Mouse (Mus musculus) layer of hippocampus, adult 2 months (tissue): Measurements from ENCODE around the gene A830018L16Rik. TPM values are rescaled to one million over a fixed set of nuclear protein-coding genes. Genes with fewer than 3 reads are reported as not detected.
"Not testable (repeated sequence)": the region's sequence is repeated elsewhere in the genome, so short reads cannot be mapped to it uniquely, and the experiment has no call there.

Experiments used
- DNase-seq, 2 experiments: peaks; one replicate each; pipeline ENCODE4 v3.0.0; 2022; ENCODE audit warnings: low spot score in 2 of 2
- H3K27ac ChIP-seq: fragments of 200-600 bp; 2 replicates; pipeline ENCODE4 v1.8.1; 2022
- H3K4me3 ChIP-seq: fragments of 200-600 bp; 2 replicates; pipeline ENCODE4 v1.8.1; 2022; ENCODE audit warnings: mild to moderate bottlenecking
- CTCF ChIP-seq: fragments of 200-600 bp; conservative IDR thresholded peaks from 2 replicates; pipeline ENCODE4 v1.8.1; 2022; ENCODE audit warnings: antibody characterized with exemption, mild to moderate bottlenecking, moderate library complexity
- total RNA-seq, 2 experiments: library from RNA; stranded (reverse); gene quantifications; 2 replicates each; pipeline ENCODE4 v1.2.3; 2021

Gene A830018L16Rik
- total RNA-seq, 2 experiments from 2014 or later, result 116 to 123 TPM

- DNase-seq, result no peak
These were observed 545.7 kb downstream of the A830018L16Rik start for GRCm38 (mm10) chr1:11959421-11960206.

GRCm38 (mm10) chr1:11982590-11983136, 568.8 kb downstream of the A830018L16Rik start:
- TF ChIP-seq CTCF, result no peak
- Histone ChIP-seq H3K4me3 (no peak overlapping the region), H3K27ac (no peak overlapping the region)
- no peak for DNase-seq

More at GRCm38 (mm10) chr1:11959421-11960206, 545.7 kb downstream of the A830018L16Rik start:
- TF ChIP-seq CTCF, result no peak
- Histone ChIP-seq H3K4me3 (no peak overlapping the region), H3K27ac (no peak overlapping the region)

GRCm38 (mm10) chr1:11990011-11990410, 576.1 kb downstream of the A830018L16Rik start:
- H3K4me3 ChIP-seq, result no peak overlapping the region
- no peak for DNase-seq
- no peak overlapping the region for H3K27ac ChIP-seq
- no peak for TF ChIP-seq CTCF

DNA sequence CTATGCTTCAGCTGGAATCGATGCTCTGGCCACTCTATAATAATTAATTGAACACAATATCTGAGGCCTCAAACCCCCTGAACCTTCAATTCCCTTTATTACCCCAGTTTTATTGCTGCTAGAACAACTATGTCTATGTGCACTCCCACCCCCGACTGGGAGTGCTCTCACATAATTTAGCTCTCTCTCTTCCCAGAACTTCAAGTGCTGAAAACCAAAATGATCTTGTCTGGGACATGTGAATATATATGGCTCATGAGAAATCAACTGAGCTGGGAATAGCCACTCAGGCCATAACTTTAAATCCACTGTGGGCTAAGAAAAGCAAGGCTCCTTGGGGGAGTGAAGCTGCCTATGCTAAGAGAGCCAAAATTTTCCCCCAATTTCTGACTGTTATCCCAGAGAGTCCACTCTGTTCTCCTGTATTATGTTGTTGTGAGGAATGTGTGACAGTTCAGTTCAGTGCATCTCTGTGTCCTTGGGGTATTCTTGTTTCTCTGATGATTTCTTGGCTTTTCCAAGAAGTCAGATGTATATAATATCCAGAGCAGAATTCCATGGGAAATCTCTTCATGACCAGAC, 582.5 kb downstream of the A830018L16Rik start:
- H3K4me3 ChIP-seq, result no peak overlapping the region
- no peak overlapping the region for H3K27ac ChIP-seq
- no peak for DNase-seq
- TF ChIP-seq CTCF, result no peak

DNA sequence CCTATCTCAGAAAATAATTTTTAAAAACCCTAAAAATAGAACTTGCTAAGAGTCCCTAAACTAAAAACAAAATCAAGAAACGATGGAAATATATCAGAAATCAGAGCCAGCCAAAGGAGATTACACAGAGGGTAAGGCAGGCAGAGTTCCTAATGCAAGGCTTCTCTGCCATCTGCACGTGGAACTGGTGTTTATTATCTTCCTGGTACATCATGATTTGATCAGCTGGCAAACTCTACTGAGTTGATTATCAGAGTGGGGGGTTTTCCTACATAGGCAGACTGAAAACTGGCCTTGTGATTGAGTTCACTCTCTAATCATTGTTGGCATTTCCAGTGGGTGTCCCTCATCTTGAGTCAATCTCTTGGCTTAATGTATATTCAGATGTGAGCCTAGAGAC, 583.7 kb downstream of the A830018L16Rik start:
- peak; percentile 15 to 19 for DNase-seq
- Histone ChIP-seq H3K27ac (peak overlapping the region; percentile 49; the same call in 1 of the 2 replicates), H3K4me3 (no peak overlapping the region)
- TF ChIP-seq CTCF, result no peak

DNA sequence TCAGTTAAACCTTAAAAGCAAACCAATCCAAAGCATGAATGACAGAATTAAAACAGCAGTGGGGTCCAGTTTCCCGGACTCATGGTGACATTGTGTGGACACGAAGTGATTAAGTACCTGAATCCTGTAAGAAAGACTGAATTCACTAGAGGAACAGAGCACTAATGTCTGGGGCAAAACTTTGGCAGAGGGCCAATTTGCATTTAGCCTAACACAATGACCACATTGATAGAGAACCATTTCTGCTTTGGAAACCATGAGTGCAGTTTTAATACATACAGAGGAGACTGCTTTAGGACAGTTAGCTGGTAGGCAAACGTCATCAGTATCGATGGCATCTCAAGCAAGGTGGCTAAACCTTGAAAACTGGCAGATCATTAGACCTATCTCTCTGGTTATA, 586.7 kb downstream of the A830018L16Rik start:
- DNase-seq, result no peak
- no peak for TF ChIP-seq CTCF
- no peak overlapping the region for H3K27ac ChIP-seq
- no peak overlapping the region for H3K4me3 ChIP-seq

GRCm38 (mm10) chr1:12008789-12009550, 595.1 kb downstream of the A830018L16Rik start:
- H3K27ac ChIP-seq, result peak overlapping the region; percentile 51; the same call in 1 of the 2 replicates
- H3K4me3 ChIP-seq, result no peak overlapping the region
- DNase-seq, result peak in 1 of 2 experiments; percentile 27
- TF ChIP-seq CTCF, result no peak

GRCm38 (mm10) chr1:12009551-12009846, 595.6 kb downstream of the A830018L16Rik start:
- no peak for TF ChIP-seq CTCF
- H3K4me3 ChIP-seq, result no peak overlapping the region
- no peak for DNase-seq
- H3K27ac ChIP-seq, result peak overlapping the region; percentile 36; the same call in 1 of the 2 replicates

- peak in 1 of 2 experiments; percentile 37 for DNase-seq
These were observed 596.7 kb downstream of the A830018L16Rik start for GRCm38 (mm10) chr1:12010607-12011006.

DNA sequence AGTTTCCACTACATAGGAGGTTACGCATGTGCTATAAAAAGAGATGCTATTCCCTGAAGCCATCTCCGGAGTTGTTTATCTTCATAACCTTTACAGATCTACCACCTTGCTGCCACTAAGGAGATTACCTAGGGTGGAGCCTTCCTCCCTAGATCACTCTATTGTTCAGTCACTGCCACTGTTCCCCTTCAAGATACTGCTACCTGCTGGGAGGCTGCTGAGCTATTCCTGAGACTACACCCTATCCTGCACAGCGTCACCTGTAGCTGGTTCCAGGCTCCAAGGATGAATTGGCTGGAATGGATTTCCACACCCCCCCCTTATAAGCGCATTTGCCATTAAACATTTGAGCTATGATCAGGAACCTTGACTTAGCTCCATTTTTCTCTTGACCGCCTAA, 606.7 kb downstream of the A830018L16Rik start:
- not testable (repeated sequence) for H3K27ac ChIP-seq, DNase-seq, H3K4me3 ChIP-seq

More at GRCm38 (mm10) chr1:12010607-12011006, 596.7 kb downstream of the A830018L16Rik start:
- no peak overlapping the region for H3K4me3 ChIP-seq
- no peak overlapping the region for H3K27ac ChIP-seq
- no peak for TF ChIP-seq CTCF
